ENCODE assay signal across 8 mouse cellular contexts in the genomic region with DNA sequence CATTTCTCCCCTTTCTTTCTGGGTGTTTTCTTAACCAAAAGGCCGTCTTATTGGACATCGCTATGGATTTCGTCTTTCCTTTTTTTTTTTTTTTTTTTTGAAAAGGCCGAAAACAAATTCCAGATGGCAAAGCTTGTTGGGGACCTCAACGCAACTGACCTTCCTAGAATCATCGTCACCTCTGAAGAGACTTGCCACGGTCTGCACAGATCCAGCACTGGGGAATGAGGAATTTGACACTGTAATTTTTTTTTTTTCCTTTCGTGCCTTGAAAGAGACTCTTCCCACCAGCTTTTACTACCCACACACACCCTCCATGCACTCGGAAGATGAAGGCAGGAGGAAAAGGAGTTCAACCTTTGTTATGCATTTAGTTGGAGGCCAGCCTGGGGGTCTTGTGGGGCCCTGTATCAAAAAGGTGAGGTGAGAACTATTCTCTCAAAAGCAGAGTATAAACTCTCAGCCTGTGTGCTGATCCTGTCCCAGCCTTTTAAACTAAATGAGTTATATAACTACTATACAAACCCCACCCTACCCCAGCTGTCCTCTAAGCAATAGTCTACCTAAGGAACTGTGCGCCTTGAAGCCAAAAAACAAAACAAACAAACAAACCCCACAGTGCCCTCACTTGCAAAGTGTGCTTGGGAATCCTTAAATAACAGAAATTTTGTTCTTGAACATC. TPM values are rescaled to one million over a fixed set of nuclear protein-coding genes. Genes with fewer than 3 reads are reported as not detected.
DNase-seq lines count a peak whose midpoint lies in the region; ATAC-seq lines count a peak whose summit lies in the region.

No protein-coding gene starts in this region.

- no peak for DNase-seq in heart, adult 18-20 months
- DNase-seq in thymus, postnatal 4 days: peak; percentile 37
- DNase-seq in thymus, postnatal 25 days: no peak
- DNase-seq in adrenal gland, postnatal 36 days: no peak
- DNase-seq in urinary bladder, postnatal 25 days (ENCODE audit: low spot score): no peak

- H3K4me1 ChIP-seq in heart, embryonic 14.5 days (ENCODE audit: control insufficient read depth in 2 of 2, insufficient read depth in 2 of 2, low read length in 2 of 2): peaks cover 21 to 48% of the 10 kb centered on the region in 2 experiments
- H3K4me1 ChIP-seq in hindbrain, embryonic 12.5 days: peaks cover 34% of the 10 kb centered on the region
- peaks cover 39% of the 10 kb centered on the region for H3K4me1 ChIP-seq in midbrain, embryonic 13.5 days (replicated peaks)

- H3K9ac ChIP-seq in heart, embryonic 14.5 days (ENCODE audit: low read length): peak overlapping the region; percentile 97
- peak overlapping the region; percentile 91 for H3K9ac ChIP-seq in hindbrain, embryonic 12.5 days
- peak overlapping the region; percentile 94 for H3K9ac ChIP-seq in midbrain, embryonic 13.5 days (replicated peaks)

- H3K4me3 ChIP-seq in heart, embryonic 14.5 days (ENCODE audit: control insufficient read depth in 1 of 2, insufficient read depth in 1 of 2, low read depth in 1 of 2, low read length in 2 of 2): peak overlapping the region; percentile 82 to 87
- peak overlapping the region; percentile 82 for H3K4me3 ChIP-seq in hindbrain, embryonic 12.5 days
- peak overlapping the region; percentile 86 for H3K4me3 ChIP-seq in midbrain, embryonic 13.5 days (replicated peaks)

- whole genome bisulfite sequencing in heart, embryonic 14.5 days: 11% methylated on average over 10 of the region's 10 CpGs
- 9% methylated on average over 10 of the region's 10 CpGs for WGBS in hindbrain, embryonic 12.5 days
- 10% methylated on average over 10 of the region's 10 CpGs for WGBS in midbrain, embryonic 13.5 days

- H3K27me3 ChIP-seq in heart, embryonic 14.5 days (ENCODE audit: control insufficient read depth, insufficient read depth, low read length): no peaks in the 10 kb centered on the region
- no peaks in the 10 kb centered on the region for H3K27me3 ChIP-seq in hindbrain, embryonic 12.5 days
- no peaks in the 10 kb centered on the region for H3K27me3 ChIP-seq in midbrain, embryonic 13.5 days

- peak overlapping the region; percentile 99 for H3K4me2 ChIP-seq in heart, embryonic 14.5 days (ENCODE audit: low read length)
- peak overlapping the region; percentile 55 for H3K4me2 ChIP-seq in hindbrain, embryonic 12.5 days (replicated peaks)
- peak overlapping the region; percentile 57 for H3K4me2 ChIP-seq in midbrain, embryonic 13.5 days (replicated peaks)

- ATAC-seq in heart, embryonic 14.5 days (ENCODE audit: insufficient number of reproducible peaks, insufficient read depth, low FRiP score, low read depth): no peak
- ATAC-seq in hindbrain, embryonic 12.5 days (ENCODE audit: low FRiP score): no peak
- no peak for ATAC-seq in midbrain, embryonic 13.5 days

- H3K36me3 ChIP-seq in heart, embryonic 14.5 days (ENCODE audit: control insufficient read depth, insufficient read depth, low read length): no peaks in the 10 kb centered on the region
- H3K36me3 ChIP-seq in hindbrain, embryonic 12.5 days: no peaks in the 10 kb centered on the region
- H3K36me3 ChIP-seq in midbrain, embryonic 13.5 days: no peaks in the 10 kb centered on the region

- peak overlapping the region; percentile 91 to 94 for H3K27ac ChIP-seq in heart, embryonic 14.5 days (replicated peaks in 1 of 2; ENCODE audit: control insufficient read depth in 1 of 2, insufficient read depth in 1 of 2, low read depth in 2 of 2, low read length in 2 of 2)
- peak overlapping the region; percentile 96 for H3K27ac ChIP-seq in hindbrain, embryonic 12.5 days
- peak overlapping the region; percentile 97 for H3K27ac ChIP-seq in midbrain, embryonic 13.5 days

- no peaks in the 10 kb centered on the region for H3K9me3 ChIP-seq in heart, embryonic 14.5 days (ENCODE audit: control insufficient read depth, low read length)
- no peaks in the 10 kb centered on the region for H3K9me3 ChIP-seq in hindbrain, embryonic 12.5 days (replicated peaks)
- H3K9me3 ChIP-seq in midbrain, embryonic 13.5 days: no peaks in the 10 kb centered on the region

RNA-seq across cellular contexts. Expression of a gene that starts 1.0 kb away (rescaled TPM):
- 3.3 and 3.4 TPM in 2 replicates for polyA plus RNA-seq in heart, embryonic 14.5 days (2014; fragmentation: Nextera tagmentation; extraction: Ambion mirVana)
- 10 to 100 TPM; 17.1 to 17.7 TPM for total RNA-seq in heart, adult 18-20 months (2021)
- 3.5 and 5.2 TPM in 2 replicates for polyA plus RNA-seq in hindbrain, embryonic 12.5 days (2016; fragmentation: Nextera tagmentation; extraction: Ambion mirVana)
- polyA plus RNA-seq in midbrain, embryonic 13.5 days (2015; fragmentation: Nextera tagmentation; extraction: Ambion mirVana): 4.1 and 4.5 TPM in 2 replicates
- 10 to 100 TPM; 17.8 to 23.7 TPM for total RNA-seq in adrenal gland, postnatal 36 days (2021)

RNA-seq across cellular contexts. Expression of a gene that starts 47.3 kb away (rescaled TPM):
- 4.8 and 5.3 TPM in 2 replicates for polyA plus RNA-seq in heart, embryonic 14.5 days (2014; fragmentation: Nextera tagmentation; extraction: Ambion mirVana)
- 10 to 100 TPM; 62.0 to 62.3 TPM for total RNA-seq in heart, adult 18-20 months (2021)
- polyA plus RNA-seq in hindbrain, embryonic 12.5 days (2016; fragmentation: Nextera tagmentation; extraction: Ambion mirVana): 14.1 and 16.7 TPM in 2 replicates
- 20.9 and 24.8 TPM in 2 replicates for polyA plus RNA-seq in midbrain, embryonic 13.5 days (2015; fragmentation: Nextera tagmentation; extraction: Ambion mirVana)
- total RNA-seq in adrenal gland, postnatal 36 days (2021): 10 to 100 TPM; 43.0 to 44.9 TPM
